Mouse (Mus musculus) adrenal gland, adult 18-20 months (tissue): ENCODE measurements around the gene Pitpnb. TPM values are rescaled to one million over a fixed set of nuclear protein-coding genes. Genes with fewer than 3 reads are reported as not detected.

ENCODE experiments used
- DNase-seq, 2 experiments: peaks; one replicate each; pipeline ENCODE4 v3.0.0; 2021 to 2022; ENCODE audit warnings: low spot score in 2 of 2
- total RNA-seq, 2 experiments: library from RNA; stranded (reverse); gene quantifications; 1 replicate in 1 of 2; 2 replicates in 1 of 2; pipeline ENCODE4 v1.2.3; 2021

Gene Pitpnb
- total RNA-seq, 2 experiments from 2014 or later = 85.0 to 87.1 TPM

- DNase-seq = no peak
Observed at GRCm38 (mm10) chr5:111419121-111419881, 88.7 kb downstream of the Pitpnb start.

- DNase-seq = no peak
Observed at GRCm38 (mm10) chr5:111420011-111420691, 89.6 kb downstream of the Pitpnb start.

GRCm38 (mm10) chr5:111420896-111421295 lies 90.3 kb downstream of the Pitpnb start:
- DNase-seq = no peak

- DNase-seq = no peak
Observed at GRCm38 (mm10) chr5:111421424-111421823, 90.9 kb downstream of the Pitpnb start.

GRCm38 (mm10) chr5:111422058-111422800 lies 91.7 kb downstream of the Pitpnb start:
- DNase-seq = no peak

- no peak for DNase-seq
Observed at GRCm38 (mm10) chr5:111423011-111423410, 92.4 kb downstream of the Pitpnb start.

GRCm38 (mm10) chr5:111423616-111424015 lies 93.1 kb downstream of the Pitpnb start:
- DNase-seq = no peak

GRCm38 (mm10) chr5:111425813-111426212 lies 95.2 kb downstream of the Pitpnb start:
- no peak for DNase-seq

- no peak for DNase-seq
Observed at GRCm38 (mm10) chr5:111426249-111426648, 95.7 kb downstream of the Pitpnb start.

- no peak for DNase-seq
Observed at GRCm38 (mm10) chr5:111428882-111429281, 98.3 kb downstream of the Pitpnb start.

- DNase-seq = no peak
Observed at GRCm38 (mm10) chr5:111429726-111430125, 99.2 kb downstream of the Pitpnb start.

- DNase-seq = no peak
Observed at GRCm38 (mm10) chr5:111431007-111431730, 100.6 kb downstream of the Pitpnb start.

GRCm38 (mm10) chr5:111432842-111433241 lies 102.3 kb downstream of the Pitpnb start:
- DNase-seq = no peak

GRCm38 (mm10) chr5:111434342-111434842 lies 103.8 kb downstream of the Pitpnb start:
- DNase-seq = no peak

- no peak for DNase-seq
Observed at GRCm38 (mm10) chr5:111436260-111436659, 105.7 kb downstream of the Pitpnb start.

- DNase-seq = no peak
Observed at GRCm38 (mm10) chr5:111437205-111437604, 106.6 kb downstream of the Pitpnb start.

Other genes starting within 250 kb of the Pitpnb start
- 1 to 10 TPM; 3.9 to 4.9 TPM for gene Mn1, start 86.6 kb downstream of the Pitpnb start, total RNA-seq